Mouse (Mus musculus) heart, adult 10 weeks (tissue): ENCODE results near the gene E330021D16Rik. TPM values are rescaled to one million over a fixed set of nuclear protein-coding genes. Genes with fewer than 3 reads are reported as not detected.

ENCODE experiments used
- polyA plus RNA-seq: library from polyadenylated mRNA; stranded (reverse); fragments of 350-450 nt; fragmentation: Illumina TruSeq; extraction: RNeasy Lipid Tissue Mini Kit (QIAGEN cat#74804); gene quantifications from one replicate; pipeline ENCODE4 v1.2.3, GENCODE M21; 2014; ENCODE audit warnings: low read depth, low replicate concordance

E330021D16Rik gene
- not detected for polyA plus RNA-seq

GRCm38 (mm10) chr6:136415133-136415775, at the start of gene E330021D16Rik:
E330021D16Rik (minus strand) TSS chr6:136415569.

Other genes starting within 250 kb of the E330021D16Rik start
- not detected for gene Grin2b, start 242.1 kb downstream of the E330021D16Rik start, polyA plus RNA-seq
- not detected for gene Gm8994, start 88.0 kb downstream of the E330021D16Rik start, polyA plus RNA-seq
- gene Atf7ip, start 90.6 kb upstream of the E330021D16Rik start, polyA plus RNA-seq, result 50.7 TPM
- 63.1 TPM for gene Plbd1, start 246.4 kb upstream of the E330021D16Rik start, polyA plus RNA-seq